Mouse (Mus musculus) heart, embryonic 10.5 days (tissue): ENCODE results near the gene Gls. TPM values are rescaled to one million over a fixed set of nuclear protein-coding genes. Genes with fewer than 3 reads are reported as not detected.

ENCODE experiments used
- DNase-seq: peaks from one replicate; pipeline ENCODE4 v3.0.0-alpha.2; 2017; ENCODE audit warnings: low spot score
- H3K27ac ChIP-seq: fragments of 300-500 bp; sonication (generic); 2 replicates; pipeline ENCODE4 v1.5.1; 2016; ENCODE audit warnings: mild to moderate bottlenecking
- H3K27me3 ChIP-seq: fragments of 300-500 bp; sonication (generic); 2 replicates; pipeline ENCODE4 v1.6.1; 2016; ENCODE audit warnings: mild to moderate bottlenecking; ENCODE audit not compliant: poor library complexity, insufficient read depth, severe bottlenecking
- H3K36me3 ChIP-seq: fragments of 300-500 bp; sonication (generic); 2 replicates; pipeline ENCODE4 v1.6.1; 2016; ENCODE audit warnings: mild to moderate bottlenecking, moderate library complexity
- H3K4me1 ChIP-seq: fragments of 300-500 bp; sonication (generic); 2 replicates; pipeline ENCODE4 v1.6.1; 2016; ENCODE audit warnings: mild to moderate bottlenecking
- H3K4me3 ChIP-seq: fragments of 300-500 bp; sonication (generic); 2 replicates; pipeline ENCODE4 v1.5.1; 2016; ENCODE audit warnings: mild to moderate bottlenecking, moderate library complexity
- H3K9me3 ChIP-seq: fragments of 300-500 bp; sonication (generic); 2 replicates; pipeline ENCODE4 v1.6.1; 2016; ENCODE audit warnings: mild to moderate bottlenecking, moderate library complexity
- WGBS: fragments of 180-500 bp; shearing (Covaris S2); methylation state at CpG from one replicate; pipeline ENCODE4 v1.1.7; 2016; 5-methylcytosine and 5-hydroxymethylcytosine counted together
- polyA plus RNA-seq: library from polyadenylated mRNA; unstranded; fragments of >200 nt; fragmentation: Nextera tagmentation; extraction: Ambion mirVana; gene quantifications from 2 replicates; pipeline ENCODE4 v1.2.1, GENCODE M21; 2016

Gls gene
- polyA plus RNA-seq, 1 experiment from 2014 or later, result 25.1 TPM

DNA sequence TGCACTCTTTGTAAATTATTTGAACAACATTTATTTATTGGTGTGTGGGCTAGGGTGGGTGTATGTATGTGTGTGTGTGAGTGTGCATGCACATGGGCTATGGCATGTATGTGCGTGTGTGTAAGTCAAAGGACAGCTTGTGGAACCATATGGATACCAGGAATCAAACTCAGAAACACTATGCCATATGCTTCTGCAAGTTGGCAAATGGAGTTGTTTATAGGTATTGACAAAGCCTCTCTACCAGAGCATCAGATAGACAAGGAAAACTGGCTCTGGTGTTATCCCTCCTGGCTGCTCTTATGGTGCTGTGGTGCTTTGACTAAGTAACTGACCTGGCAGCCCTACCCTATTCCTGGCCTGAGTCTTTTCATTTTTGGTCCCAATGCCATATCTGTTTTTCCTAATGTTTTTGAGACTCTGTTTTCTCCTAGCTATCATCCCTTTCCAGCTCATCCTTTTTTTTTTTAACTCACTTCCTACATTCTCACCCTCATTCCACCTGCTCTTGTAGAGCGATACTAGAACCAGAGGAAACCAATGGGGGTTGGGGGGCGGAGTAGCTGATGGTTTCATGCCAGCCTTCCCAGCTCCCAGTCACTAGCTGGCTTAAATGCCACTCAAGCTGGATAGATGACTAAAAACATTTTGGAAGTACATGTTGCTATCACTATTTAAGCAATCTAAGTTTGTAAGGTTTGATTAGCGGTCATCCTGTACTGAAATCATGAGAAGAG lies 27.5 kb upstream of the Gls start:
- no peaks in the 10 kb centered on the region for H3K9me3 ChIP-seq
- H3K4me1 ChIP-seq, result no peaks in the 10 kb centered on the region
- 93% methylated on average over 4 of the region's 4 CpGs for WGBS
- DNase-seq, result no peak
- no peak overlapping the region for H3K4me3 ChIP-seq
- no peaks in the 10 kb centered on the region for H3K36me3 ChIP-seq
- H3K27me3 ChIP-seq, result no peaks in the 10 kb centered on the region
- no peak overlapping the region for H3K27ac ChIP-seq

DNA sequence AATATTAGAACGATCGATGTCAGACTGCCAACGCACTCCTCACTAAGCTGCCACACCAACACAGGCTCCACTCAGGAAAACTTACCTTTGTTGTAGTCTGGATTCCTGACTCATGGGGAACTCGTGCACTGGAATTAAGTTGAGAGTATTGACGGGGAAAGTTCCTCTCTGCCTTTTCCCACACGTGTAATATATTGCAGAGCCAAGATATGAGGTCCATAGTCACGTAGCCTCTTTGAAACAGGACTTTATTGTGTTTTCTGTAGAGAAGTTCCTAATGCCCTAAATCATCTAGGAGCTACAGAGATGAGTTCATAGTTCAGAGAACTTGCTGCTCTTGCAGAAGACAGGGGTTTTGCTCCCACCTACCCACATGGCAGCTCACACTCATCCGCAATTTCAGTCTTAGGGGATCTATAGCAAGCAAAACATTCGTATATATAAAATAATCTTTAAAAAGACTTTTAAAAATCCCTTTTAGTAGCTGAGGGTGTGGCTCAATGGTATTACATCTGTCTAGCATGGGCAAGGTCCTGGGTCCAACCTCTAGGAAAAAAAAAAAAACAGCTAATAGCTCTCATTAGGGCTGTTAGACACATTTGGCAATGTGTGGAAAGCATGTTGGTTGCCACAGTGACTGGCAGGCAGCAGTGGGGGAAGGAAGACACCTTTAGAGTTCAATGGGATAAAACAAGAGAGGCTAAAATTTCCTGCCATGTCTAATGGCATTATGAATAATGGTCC lies 25.1 kb upstream of the Gls start:
- H3K36me3 ChIP-seq, result no peaks in the 10 kb centered on the region
- no peaks in the 10 kb centered on the region for H3K9me3 ChIP-seq
- no peaks in the 10 kb centered on the region for H3K27me3 ChIP-seq
- 84% methylated on average over 9 of the region's 9 CpGs for WGBS
- H3K27ac ChIP-seq, result no peak overlapping the region
- no peaks in the 10 kb centered on the region for H3K4me1 ChIP-seq
- H3K4me3 ChIP-seq, result no peak overlapping the region
- no peak for DNase-seq

DNA sequence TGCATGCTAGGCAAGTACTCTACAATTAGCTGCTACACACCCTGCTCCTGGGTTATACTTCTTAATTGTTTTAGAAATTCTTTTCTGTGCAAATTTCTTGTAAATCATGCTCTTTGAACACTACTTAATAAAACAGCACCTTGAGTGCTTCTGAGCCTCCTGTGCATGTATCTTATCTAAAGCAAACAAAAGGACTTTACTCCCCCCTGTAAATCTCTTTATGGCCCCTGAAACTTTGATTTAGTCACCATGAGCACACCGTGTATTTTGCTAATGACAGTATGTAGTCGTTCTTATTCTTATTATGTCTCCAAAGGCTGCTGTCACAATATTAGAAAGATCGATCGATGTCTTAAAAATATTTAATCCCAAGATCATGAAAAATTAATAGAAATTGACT lies 23.9 kb upstream of the Gls start:
- Histone ChIP-seq H3K4me3 (no peak overlapping the region), H3K27me3 (no peaks in the 10 kb centered on the region), H3K9me3 (no peaks in the 10 kb centered on the region), H3K4me1 (peaks cover 6% of the 10 kb centered on the region; the same call in 1 of the 2 replicates), H3K36me3 (no peaks in the 10 kb centered on the region), H3K27ac (no peak overlapping the region)
- 70% methylated on average over 4 of the region's 4 CpGs for WGBS
- DNase-seq, result no peak

DNA sequence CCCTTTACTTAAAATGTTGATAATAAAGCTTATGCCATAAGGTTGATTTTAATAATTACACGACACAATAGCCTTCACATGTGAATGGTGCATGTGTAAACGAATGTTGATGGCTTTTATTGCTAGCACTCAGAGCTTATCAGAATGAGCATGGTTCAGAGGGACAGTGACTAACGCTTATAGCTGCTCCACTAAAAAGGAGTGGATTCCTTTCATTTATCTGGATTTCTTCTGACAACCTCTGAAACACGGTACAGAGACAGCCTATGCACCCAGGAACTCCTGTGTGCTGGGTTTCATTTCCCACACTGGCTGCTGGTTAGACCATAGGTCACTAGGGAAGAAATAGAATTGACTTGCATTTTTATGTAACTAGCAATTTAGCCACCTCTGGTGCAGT lies 23.2 kb upstream of the Gls start:
- no peak for DNase-seq

DNA sequence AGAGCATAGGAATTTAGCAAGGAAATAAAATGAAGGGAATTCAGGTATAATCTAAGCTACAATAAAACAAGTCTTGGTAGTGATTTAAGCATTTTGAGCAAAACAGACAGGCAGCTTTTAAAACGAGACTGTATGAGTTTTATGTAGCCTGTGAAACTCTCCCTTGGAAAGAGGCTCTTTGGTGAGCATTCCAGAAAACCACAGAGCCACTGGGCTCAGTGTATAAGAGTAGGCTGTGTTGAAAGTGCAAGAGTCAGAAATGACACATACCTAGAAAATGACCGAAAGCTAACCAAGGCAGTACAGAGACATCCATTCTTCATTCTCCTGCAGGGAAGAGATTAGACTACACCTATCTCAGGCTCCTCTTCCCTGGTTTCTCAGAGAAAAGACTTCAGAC lies 21.4 kb upstream of the Gls start:
- no peaks in the 10 kb centered on the region for H3K36me3 ChIP-seq
- no peak overlapping the region for H3K4me3 ChIP-seq
- H3K27ac ChIP-seq, result no peak overlapping the region
- no peak for DNase-seq
- WGBS, result 64% methylated on average over 2 of the region's 2 CpGs
- H3K9me3 ChIP-seq, result no peaks in the 10 kb centered on the region
- H3K27me3 ChIP-seq, result no peaks in the 10 kb centered on the region
- peaks cover 27% of the 10 kb centered on the region for H3K4me1 ChIP-seq

More for the DNA sequence above, 23.2 kb upstream of the Gls start:
- peaks cover 12% of the 10 kb centered on the region for H3K4me1 ChIP-seq
- WGBS, result 63% methylated on average over 4 of the region's 4 CpGs
- no peaks in the 10 kb centered on the region for H3K9me3 ChIP-seq
- H3K36me3 ChIP-seq, result no peaks in the 10 kb centered on the region
- H3K27me3 ChIP-seq, result no peaks in the 10 kb centered on the region
- no peak overlapping the region for H3K4me3 ChIP-seq
- no peak overlapping the region for H3K27ac ChIP-seq

DNA sequence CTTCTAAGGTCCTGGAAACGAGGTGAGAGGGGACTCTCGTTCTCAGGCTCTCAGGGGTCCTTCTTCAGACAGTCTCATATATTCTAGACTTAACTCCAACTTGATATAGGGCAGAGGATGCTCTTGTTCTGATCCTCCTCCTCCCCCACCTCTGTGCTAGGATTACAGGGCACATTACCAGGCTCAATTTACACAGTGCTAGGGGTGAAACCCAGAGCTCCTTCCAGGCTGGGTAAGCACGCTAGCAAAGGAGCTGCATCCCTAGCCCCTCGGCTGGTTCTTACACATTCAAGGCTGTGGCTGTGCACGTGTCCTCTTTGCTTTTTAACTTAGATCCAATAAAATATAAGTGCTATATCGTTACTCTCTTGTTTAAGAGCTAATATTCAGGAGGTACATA lies 20.4 kb upstream of the Gls start:
- WGBS, result 74% methylated on average over 6 of the region's 6 CpGs
- H3K9me3 ChIP-seq, result no peaks in the 10 kb centered on the region
- H3K4me1 ChIP-seq, result peaks cover 28% of the 10 kb centered on the region
- no peaks in the 10 kb centered on the region for H3K36me3 ChIP-seq
- DNase-seq, result no peak
- H3K4me3 ChIP-seq, result no peak overlapping the region
- H3K27ac ChIP-seq, result no peak overlapping the region; the same call in 1 of the 2 replicates
- no peaks in the 10 kb centered on the region for H3K27me3 ChIP-seq

DNA sequence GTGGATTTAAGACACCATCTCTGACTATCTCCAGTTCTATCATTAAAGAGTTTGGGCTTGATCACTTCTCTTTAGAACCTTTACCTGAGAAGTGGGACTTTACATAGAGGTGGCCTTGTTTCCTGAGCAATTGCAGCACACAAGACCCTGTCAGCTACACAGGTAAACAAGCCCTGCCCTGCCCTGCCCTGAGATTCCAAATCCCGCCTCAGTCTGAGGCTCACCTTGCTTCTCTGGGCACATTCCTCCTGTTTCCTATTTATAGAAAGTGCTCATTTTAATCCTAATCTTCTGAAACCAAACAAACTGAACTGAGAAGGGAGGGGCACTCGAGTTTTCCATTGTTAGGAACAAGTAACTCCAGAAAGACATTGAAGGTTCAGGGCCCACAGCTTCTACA lies 19.4 kb upstream of the Gls start:
- H3K27ac ChIP-seq, result no peak overlapping the region
- peaks cover 28% of the 10 kb centered on the region for H3K4me1 ChIP-seq
- H3K4me3 ChIP-seq, result no peak overlapping the region
- no peaks in the 10 kb centered on the region for H3K36me3 ChIP-seq
- no peaks in the 10 kb centered on the region for H3K27me3 ChIP-seq
- WGBS, result 58% methylated on average over 2 of the region's 2 CpGs
- no peak for DNase-seq
- H3K9me3 ChIP-seq, result no peaks in the 10 kb centered on the region

DNA sequence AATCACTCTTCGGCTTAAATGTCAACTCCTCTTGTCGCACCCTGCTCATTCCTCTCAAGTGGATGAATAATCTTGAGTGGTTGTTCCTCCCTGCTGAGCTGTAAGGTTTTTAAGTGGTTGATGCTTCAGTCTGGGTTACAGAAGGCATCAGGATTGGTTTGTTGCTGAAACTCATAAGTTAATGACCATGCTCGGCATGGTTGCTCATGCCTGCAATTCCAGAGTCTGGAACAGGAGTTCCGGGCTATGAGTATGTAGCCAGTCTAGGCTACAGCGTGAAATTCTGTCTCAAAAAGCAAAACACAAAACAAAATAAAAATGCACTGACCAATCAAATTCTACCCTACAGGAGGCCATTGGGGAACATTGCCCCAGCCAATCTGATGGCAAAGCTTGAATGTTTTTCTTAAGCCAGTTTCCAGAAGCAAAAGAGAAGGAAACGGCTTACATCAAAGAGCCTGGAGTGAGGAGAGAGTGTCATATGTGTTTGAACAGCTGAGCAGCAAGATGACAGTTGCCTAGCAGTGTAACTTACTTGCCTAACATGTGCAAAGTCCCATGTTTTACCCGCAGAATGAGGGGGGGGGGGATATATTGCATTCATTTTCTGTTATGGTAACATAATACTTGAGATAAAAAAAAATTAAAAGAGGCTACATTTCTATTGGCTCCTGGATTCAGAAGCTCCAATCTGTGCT lies 18.2 kb upstream of the Gls start:
- no peaks in the 10 kb centered on the region for H3K9me3 ChIP-seq
- H3K4me1 ChIP-seq, result peaks cover 28% of the 10 kb centered on the region
- peak overlapping the region; percentile 29; the same call in 1 of the 2 replicates for H3K4me3 ChIP-seq
- no peak for DNase-seq
- H3K36me3 ChIP-seq, result no peaks in the 10 kb centered on the region
- no peak overlapping the region for H3K27ac ChIP-seq
- H3K27me3 ChIP-seq, result no peaks in the 10 kb centered on the region
- 47% methylated on average over 7 of the region's 7 CpGs for WGBS

DNA sequence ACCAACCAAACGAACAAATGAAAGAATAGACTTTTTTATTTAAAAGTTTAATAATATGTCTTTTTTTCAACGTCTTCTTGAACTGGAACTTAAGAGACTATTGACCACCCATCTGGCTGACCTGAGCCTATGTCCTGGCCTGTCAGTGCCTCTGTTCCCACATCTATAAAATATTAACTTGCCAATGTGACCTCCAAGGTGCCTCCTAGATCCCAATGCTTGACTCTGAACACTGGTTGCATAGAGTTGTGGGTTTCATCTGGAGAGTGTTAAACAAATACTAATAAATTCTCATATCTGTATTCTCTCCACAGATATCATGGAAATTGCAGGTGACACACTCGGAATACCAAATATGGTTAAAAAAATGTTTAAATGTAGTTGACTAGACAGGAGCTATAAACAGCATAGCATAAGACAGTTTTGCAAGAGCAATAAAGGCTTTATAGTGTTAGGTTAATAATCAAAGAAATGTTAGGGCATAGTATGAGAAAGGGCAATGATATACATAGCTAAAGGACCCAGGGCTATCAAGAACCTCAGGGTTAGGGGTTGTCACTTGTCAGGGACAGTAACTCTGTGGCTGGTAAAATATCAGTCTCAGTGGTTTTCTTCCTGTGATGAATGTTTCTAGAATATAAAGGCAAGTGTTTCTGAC lies 16.0 kb upstream of the Gls start:
- H3K4me3 ChIP-seq, result no peak overlapping the region
- WGBS, result 78% methylated on average over 3 of the region's 3 CpGs
- H3K9me3 ChIP-seq, result no peaks in the 10 kb centered on the region
- H3K27me3 ChIP-seq, result no peaks in the 10 kb centered on the region
- no peak overlapping the region for H3K27ac ChIP-seq
- no peaks in the 10 kb centered on the region for H3K36me3 ChIP-seq
- H3K4me1 ChIP-seq, result peaks cover 28% of the 10 kb centered on the region
- DNase-seq, result no peak

DNA sequence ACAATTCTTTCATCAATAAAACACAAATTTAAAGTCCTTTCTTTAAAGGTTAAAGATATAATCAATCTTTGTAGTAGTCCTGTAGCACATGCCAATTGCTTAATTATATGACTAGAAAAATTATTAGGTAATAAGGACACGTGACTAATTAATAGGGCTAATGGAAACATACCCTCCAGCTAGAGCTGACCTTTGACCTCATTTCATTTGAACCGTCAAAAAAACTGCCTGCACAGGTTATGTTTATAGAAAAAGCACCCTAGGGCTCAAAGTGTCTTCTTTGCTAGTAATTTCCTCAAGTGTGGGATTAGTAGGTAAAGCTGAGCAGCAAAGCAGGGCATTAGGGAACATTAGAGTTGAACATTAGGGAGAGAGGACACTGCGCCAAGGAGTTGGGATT lies 9.2 kb upstream of the Gls start:
- no peak for DNase-seq
- H3K9me3 ChIP-seq, result no peaks in the 10 kb centered on the region
- no peaks in the 10 kb centered on the region for H3K36me3 ChIP-seq

DNA sequence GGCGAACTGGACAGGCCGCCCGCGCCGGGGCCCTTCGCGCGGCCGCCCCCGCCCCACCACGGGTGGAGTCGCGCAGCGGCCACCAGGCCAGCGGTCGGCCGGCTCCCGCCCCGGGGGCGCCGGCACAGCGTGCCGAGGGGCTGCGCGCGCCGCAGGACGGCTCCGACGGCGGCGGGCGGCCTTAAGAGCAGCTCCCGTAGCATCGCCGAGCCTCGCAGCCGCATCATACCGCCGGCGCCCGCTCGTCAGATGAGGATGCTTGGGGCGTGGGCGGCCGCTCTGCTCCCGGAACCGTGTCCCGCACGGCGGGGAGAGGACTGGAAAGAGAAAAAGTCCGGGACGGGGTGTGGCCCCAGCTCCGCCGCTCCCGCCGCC lies 279 bp downstream of the Gls start:
- Histone ChIP-seq H3K4me1 (peaks cover 15% of the 10 kb centered on the region), H3K36me3 (no peaks in the 10 kb centered on the region), H3K27ac (peak overlapping the region; percentile 99), H3K4me3 (peak overlapping the region; percentile 97), H3K9me3 (no peaks in the 10 kb centered on the region), H3K27me3 (no peaks in the 10 kb centered on the region)
- DNase-seq, result no peak
- 1% methylated on average over 57 of the region's 57 CpGs for WGBS

More for the DNA sequence above, 9.2 kb upstream of the Gls start:
- Histone ChIP-seq H3K4me1 (no peaks in the 10 kb centered on the region), H3K27ac (no peak overlapping the region), H3K4me3 (no peak overlapping the region), H3K27me3 (no peaks in the 10 kb centered on the region)
- WGBS, result 72% methylated on average over 3 of the region's 3 CpGs

DNA sequence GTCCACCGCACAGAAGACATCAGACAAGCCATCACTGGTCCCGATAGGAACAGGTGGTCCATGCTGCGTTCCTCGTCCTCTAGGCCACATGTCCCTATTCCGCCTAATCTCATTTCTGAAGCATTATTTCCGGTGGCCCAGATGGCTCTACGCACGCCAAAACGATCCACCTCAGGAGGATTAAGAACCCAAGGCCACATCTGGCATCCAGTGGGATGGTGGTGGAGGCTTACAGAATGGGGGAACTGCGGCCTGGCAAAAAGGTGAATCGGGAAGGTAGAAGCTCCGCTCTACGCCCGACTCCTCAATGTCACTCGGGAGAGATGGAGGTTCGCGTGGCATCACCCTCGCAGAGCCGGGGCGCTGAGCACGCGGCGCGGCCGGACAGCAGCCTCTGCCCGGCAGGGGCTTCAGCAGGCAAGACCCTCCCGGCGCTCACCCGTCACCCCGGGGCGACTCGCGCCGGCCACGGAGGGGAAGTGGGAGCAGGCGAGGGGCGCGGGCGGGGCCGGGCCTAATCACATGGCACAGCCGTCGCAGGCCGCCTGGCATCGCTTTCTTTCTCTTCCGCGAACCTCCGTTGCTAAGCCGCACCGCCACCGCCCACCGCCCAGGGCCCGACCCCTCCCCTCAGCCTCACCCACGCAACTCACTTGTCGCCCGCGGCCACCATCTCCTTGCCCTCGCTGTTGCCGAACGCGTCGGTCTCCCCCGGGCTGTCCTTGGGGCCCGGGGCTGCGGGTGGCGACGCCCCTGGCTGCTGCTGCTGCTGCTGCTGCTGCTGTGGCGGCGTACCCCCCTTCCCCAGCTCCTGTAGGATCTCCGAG lies 880 bp downstream of the Gls start:
- H3K9me3 ChIP-seq, result no peaks in the 10 kb centered on the region
- peak; percentile 87 for DNase-seq
- no peaks in the 10 kb centered on the region for H3K27me3 ChIP-seq
- peaks cover 15% of the 10 kb centered on the region for H3K4me1 ChIP-seq
- peak overlapping the region; percentile 99 for H3K27ac ChIP-seq
- H3K36me3 ChIP-seq, result no peaks in the 10 kb centered on the region
- H3K4me3 ChIP-seq, result peak overlapping the region; percentile 97
- under 1% methylated on average over 60 of the region's 69 CpGs for WGBS
